In genomic region chr11:24116582-24117318, GRCm38 (mm10) we compare ENCODE assay signal across 37 mouse cellular contexts. TPM values are rescaled to one million over a fixed set of nuclear protein-coding genes. Genes with fewer than 3 reads are reported as not detected.
DNase-seq lines count a peak whose midpoint lies in the region; ATAC-seq and TF ChIP-seq lines count a peak whose summit lies in the region.
"Had no signal": no experiment of that assay in that cellular context is flagged by ENCODE, and none has a peak within 500 bp of the region (broad histone marks: within the 10 kb centered on the region; RNA-seq: fewer than 3 reads in every experiment).

No protein-coding gene starts in this region.

- ATAC-seq in liver, embryonic 15.5 days (ENCODE audit: insufficient read depth): no peak
- ATAC-seq in liver, postnatal 0 days: no peak
- ATAC-seq in intestine, postnatal 0 days: peak; percentile 87
- ATAC-seq: forebrain, postnatal 0 days; hindbrain, postnatal 0 days had no signal

- peaks cover 57% of the 10 kb centered on the region for H3K36me3 ChIP-seq in liver, embryonic 15.5 days (replicated peaks)
- no peaks in the 10 kb centered on the region for H3K36me3 ChIP-seq in liver, postnatal 0 days (replicated peaks; ENCODE audit: insufficient read depth, low read length)
- H3K36me3 ChIP-seq in intestine, postnatal 0 days (ENCODE audit: control insufficient read depth, insufficient read depth): no peaks in the 10 kb centered on the region
- H3K36me3 ChIP-seq in heart, embryonic 10.5 days: 0 out of 2 replicates have a peak, but pooled peaks cover 3% of the 10 kb centered on the region
- no peaks in the 10 kb centered on the region; the same call in 1 of the 2 replicates for H3K36me3 ChIP-seq in midbrain, embryonic 10.5 days
- H3K36me3 ChIP-seq: embryonic facial prominence, embryonic 15.5 days; heart, embryonic 15.5 days; kidney, embryonic 15.5 days; midbrain, embryonic 12.5 days had no signal

- no peak overlapping the region for H3K4me2 ChIP-seq in liver, embryonic 15.5 days
- H3K4me2 ChIP-seq in liver, postnatal 0 days (ENCODE audit: low read depth, low read length): no peak overlapping the region
- H3K4me2 ChIP-seq in intestine, postnatal 0 days (replicated peaks; ENCODE audit: low read depth): no peak overlapping the region
- H3K4me2 ChIP-seq: embryonic facial prominence, embryonic 15.5 days; forebrain, embryonic 12.5 days; heart, embryonic 15.5 days; hindbrain, embryonic 12.5 days; kidney, embryonic 15.5 days; limb, embryonic 12.5 days; midbrain, embryonic 12.5 days; neural tube, embryonic 12.5 days had no signal

- H3K27me3 ChIP-seq in liver, embryonic 15.5 days: no peaks in the 10 kb centered on the region
- no peaks in the 10 kb centered on the region for H3K27me3 ChIP-seq in liver, postnatal 0 days (ENCODE audit: insufficient read depth, low read length)
- no peaks in the 10 kb centered on the region for H3K27me3 ChIP-seq in intestine, postnatal 0 days (replicated peaks; ENCODE audit: control insufficient read depth, insufficient read depth, low read length)
- H3K27me3 ChIP-seq in heart, embryonic 10.5 days (ENCODE audit: insufficient read depth, poor library complexity, severe bottlenecking): no peaks in the 10 kb centered on the region
- no peaks in the 10 kb centered on the region for H3K27me3 ChIP-seq in midbrain, embryonic 10.5 days (ENCODE audit: low read depth, poor library complexity, severe bottlenecking)
- H3K27me3 ChIP-seq: embryonic facial prominence, embryonic 15.5 days; forebrain, embryonic 12.5 days; heart, embryonic 15.5 days; hindbrain, embryonic 12.5 days; kidney, embryonic 15.5 days; limb, embryonic 12.5 days; midbrain, embryonic 12.5 days; neural tube, embryonic 12.5 days had no signal

- no peak overlapping the region for H3K4me3 ChIP-seq in layer of hippocampus, adult 2 months
- no peak overlapping the region for H3K4me3 ChIP-seq in liver, embryonic 15.5 days (replicated peaks)
- no peak overlapping the region for H3K4me3 ChIP-seq in liver, postnatal 0 days (ENCODE audit: low read depth, low read length)
- H3K4me3 ChIP-seq in intestine, postnatal 0 days (ENCODE audit: low read depth, low read length): no peak overlapping the region
- H3K4me3 ChIP-seq in heart, embryonic 10.5 days: no peak overlapping the region
- no peak overlapping the region for H3K4me3 ChIP-seq in midbrain, embryonic 10.5 days
- H3K4me3 ChIP-seq: embryonic facial prominence, embryonic 15.5 days; forebrain, embryonic 12.5 days; heart, embryonic 15.5 days; hindbrain, embryonic 12.5 days; kidney, embryonic 15.5 days; limb, embryonic 12.5 days; midbrain, embryonic 12.5 days; myocyte; neural tube, embryonic 12.5 days had no signal

- no peak for DNase-seq in layer of hippocampus, adult 2 months (ENCODE audit: low spot score in 2 of 2)
- no peak for DNase-seq in layer of hippocampus, adult 8-10 months (ENCODE audit: low spot score in 2 of 2)
- DNase-seq in liver, postnatal 0 days: no peak
- no peak for DNase-seq in heart, embryonic 10.5 days (ENCODE audit: low spot score)
- DNase-seq in midbrain, embryonic 10.5 days (ENCODE audit: low spot score): no peak
- DNase-seq: adrenal gland, postnatal 14 days; cerebellum, adult 11-12 months; cerebellum, adult 9-11 months; forebrain, postnatal 0 days; kidney, adult 18-20 months; kidney, postnatal 25 days; layer of hippocampus, postnatal 36 days; lung, postnatal 36 days; right cerebral cortex, adult 18-20 months; thymus, adult 18-20 months; thymus, postnatal 36 days had no signal

- H3K27ac ChIP-seq in layer of hippocampus, adult 2 months: peak overlapping the region; percentile 67
- peak overlapping the region; percentile 38 for H3K27ac ChIP-seq in liver, embryonic 15.5 days (replicated peaks)
- no peak overlapping the region for H3K27ac ChIP-seq in liver, postnatal 0 days (ENCODE audit: low read depth)
- H3K27ac ChIP-seq in intestine, postnatal 0 days (ENCODE audit: low read depth, low read length): no peak overlapping the region
- H3K27ac ChIP-seq in heart, embryonic 10.5 days: no peak overlapping the region
- H3K27ac ChIP-seq in midbrain, embryonic 10.5 days (replicated peaks): no peak overlapping the region
- H3K27ac ChIP-seq: embryonic facial prominence, embryonic 15.5 days; forebrain, embryonic 12.5 days; heart, embryonic 15.5 days; hindbrain, embryonic 12.5 days; hindbrain, postnatal 0 days; kidney, embryonic 15.5 days; limb, embryonic 12.5 days; midbrain, embryonic 12.5 days; neural tube, embryonic 12.5 days had no signal

- no peaks in the 10 kb centered on the region for H3K9me3 ChIP-seq in liver, embryonic 15.5 days (replicated peaks)
- H3K9me3 ChIP-seq in liver, postnatal 0 days (ENCODE audit: low read length): no peaks in the 10 kb centered on the region
- no peaks in the 10 kb centered on the region for H3K9me3 ChIP-seq in intestine, postnatal 0 days (ENCODE audit: control insufficient read depth)
- no peaks in the 10 kb centered on the region for H3K9me3 ChIP-seq in heart, embryonic 10.5 days
- H3K9me3 ChIP-seq in midbrain, embryonic 10.5 days (replicated peaks): no peaks in the 10 kb centered on the region
- H3K9me3 ChIP-seq: embryonic facial prominence, embryonic 15.5 days; forebrain, embryonic 12.5 days; heart, embryonic 15.5 days; hindbrain, embryonic 12.5 days; kidney, embryonic 15.5 days; limb, embryonic 12.5 days; midbrain, embryonic 12.5 days; neural tube, embryonic 12.5 days had no signal

- no peak for TF ChIP-seq EP300 in liver, postnatal 0 days (IDR thresholded peaks at IDR 0.05; ENCODE audit: low read depth)

- peaks cover 90% of the 10 kb centered on the region for H3K4me1 ChIP-seq in liver, embryonic 15.5 days (replicated peaks)
- H3K4me1 ChIP-seq in liver, postnatal 0 days (ENCODE audit: insufficient read depth): peaks cover 10% of the 10 kb centered on the region
- no peaks in the 10 kb centered on the region for H3K4me1 ChIP-seq in intestine, postnatal 0 days (replicated peaks; ENCODE audit: control insufficient read depth, insufficient read depth, low read length)
- H3K4me1 ChIP-seq in heart, embryonic 10.5 days: peaks cover 20% of the 10 kb centered on the region
- H3K4me1 ChIP-seq in midbrain, embryonic 10.5 days: no peaks in the 10 kb centered on the region; the same call in 1 of the 2 replicates

- WGBS in liver, embryonic 15.5 days (ENCODE audit: insufficient replicate concordance): 58% methylated on average over 7 of the region's 7 CpGs
- 69% methylated on average over 7 of the region's 7 CpGs for WGBS in liver, postnatal 0 days (ENCODE audit: insufficient replicate concordance)
- WGBS in intestine, postnatal 0 days: 39% methylated on average over 7 of the region's 7 CpGs
- 82% methylated on average over 7 of the region's 7 CpGs for WGBS in heart, embryonic 10.5 days
- WGBS in midbrain, embryonic 10.5 days: 87% methylated on average over 7 of the region's 7 CpGs

- no peak for TF ChIP-seq CTCF in layer of hippocampus, adult 2 months (conservative IDR thresholded peaks at IDR 0.05)
- no peak for TF ChIP-seq CTCF in liver, postnatal 0 days (IDR thresholded peaks at IDR 0.05; ENCODE audit: low read depth)
- TF ChIP-seq CTCF in intestine, postnatal 0 days (IDR thresholded peaks at IDR 0.05; ENCODE audit: low read depth): no peak

- H3K9ac ChIP-seq in liver, embryonic 15.5 days: no peak overlapping the region
- H3K9ac ChIP-seq in liver, postnatal 0 days (replicated peaks): no peak overlapping the region
- no peak overlapping the region for H3K9ac ChIP-seq in intestine, postnatal 0 days (ENCODE audit: low read depth, low read length)
- H3K9ac ChIP-seq: embryonic facial prominence, embryonic 15.5 days; forebrain, embryonic 12.5 days; forebrain, postnatal 0 days; heart, embryonic 15.5 days; hindbrain, embryonic 12.5 days; kidney, embryonic 15.5 days; limb, embryonic 12.5 days; midbrain, embryonic 12.5 days; neural tube, embryonic 12.5 days had no signal

RNA-seq across cellular contexts. Expression of gene Bcl11a, which starts 38.9 kb away (rescaled TPM):
- total RNA-seq in layer of hippocampus, adult 2 months (2021): 100 to 1,000 TPM; 117 to 121 TPM
- total RNA-seq in layer of hippocampus, adult 8-10 months (2022): 100 to 1,000 TPM; 103 to 118 (median 109) TPM
- 24.7 and 25.2 TPM in 2 replicates for polyA plus RNA-seq in liver, embryonic 15.5 days (2015; fragmentation: Nextera tagmentation; extraction: Ambion mirVana)
- polyA plus RNA-seq in liver, postnatal 0 days (2015; fragmentation: Nextera tagmentation; extraction: Ambion mirVana): 6.6 and 10.3 TPM in 2 replicates
- polyA plus RNA-seq in intestine, postnatal 0 days (2015; fragmentation: Nextera tagmentation; extraction: Ambion mirVana): 5.9 and 6.5 TPM in 2 replicates
- 13.5 and 23.5 TPM in 2 replicates for polyA plus RNA-seq in heart, embryonic 10.5 days (2016; fragmentation: Nextera tagmentation; extraction: Ambion mirVana)
- polyA plus RNA-seq in midbrain, embryonic 10.5 days (2016; fragmentation: Nextera tagmentation; extraction: Ambion mirVana): 15.8 and 33.2 TPM in 2 replicates
- polyA plus RNA-seq: myocyte had no signal

RNA-seq across cellular contexts. Expression of gene A830031A19Rik, which starts 41.9 kb away (rescaled TPM):
- total RNA-seq in layer of hippocampus, adult 2 months (2021): 1 to 10 TPM; 1.3 to 1.7 TPM
- 1 to 10 TPM in 3 of 4 experiments, under 1 TPM in 1; 0.93 to 2.4 (median 1.6) TPM for total RNA-seq in layer of hippocampus, adult 8-10 months (2022)
- polyA plus RNA-seq in liver, embryonic 15.5 days (2015; fragmentation: Nextera tagmentation; extraction: Ambion mirVana): not detected in 2 replicates
- not detected in 2 replicates for polyA plus RNA-seq in liver, postnatal 0 days (2015; fragmentation: Nextera tagmentation; extraction: Ambion mirVana)
- polyA plus RNA-seq in intestine, postnatal 0 days (2015; fragmentation: Nextera tagmentation; extraction: Ambion mirVana): not detected in 2 replicates
- polyA plus RNA-seq in heart, embryonic 10.5 days (2016; fragmentation: Nextera tagmentation; extraction: Ambion mirVana): not detected in 2 replicates
- not detected in 2 replicates for polyA plus RNA-seq in midbrain, embryonic 10.5 days (2016; fragmentation: Nextera tagmentation; extraction: Ambion mirVana)
- total RNA-seq: adrenal gland, postnatal 14 days; common myeloid progenitor, adult 5-6 weeks; forebrain, postnatal 0 days; gastrocnemius, adult 8-10 months; gastrocnemius, postnatal 4 days; heart, postnatal 25 days; hindbrain, postnatal 0 days; megakaryocyte, adult 5-6 weeks; midbrain, postnatal 0 days had no signal
- polyA plus RNA-seq: embryonic facial prominence, embryonic 15.5 days; forebrain, embryonic 12.5 days; heart, embryonic 15.5 days; hindbrain, embryonic 12.5 days; hindbrain, postnatal 0 days; kidney, embryonic 15.5 days; limb, embryonic 12.5 days; liver, embryonic 16.5 days; lung, embryonic 16.5 days; midbrain, embryonic 12.5 days; midbrain, postnatal 0 days; myocyte; neural tube, embryonic 12.5 days; stomach, embryonic 14.5 days had no signal

Comparison
In these comparisons a context has a peak if more than half of its experiments do, and no peak if none do; other contexts are left out.
1. H3K27ac ChIP-seq: peak in layer of hippocampus, adult 2 months (single experiment) and liver, embryonic 15.5 days (single experiment); none in liver, postnatal 0 days (single experiment), intestine, postnatal 0 days (single experiment), heart, embryonic 10.5 days (single experiment) and midbrain, embryonic 10.5 days (single experiment).